Mouse (Mus musculus) lung, postnatal 0 days (tissue): ENCODE measurements around the gene Ep400. TPM values are rescaled to one million over a fixed set of nuclear protein-coding genes. Genes with fewer than 3 reads are reported as not detected.

Experiments
- ATAC-seq: fragments of 200-750 bp; cut with Nextera tagmentation; 2 replicates; pipeline ENCODE4 v1.8.0; 2017; ENCODE audit warnings: moderate library complexity
- DNase-seq: peaks from one replicate; pipeline ENCODE4 v3.0.0-alpha.2; 2016; ENCODE audit warnings: low spot score
- H3K27ac ChIP-seq: fragments of 300-500 bp; sonication (generic); 2 replicates; pipeline ENCODE4 v1.5.1; 2014; ENCODE audit warnings: antibody characterized with exemption, mild to moderate bottlenecking, low read length, mixed read lengths
- H3K27me3 ChIP-seq: fragments of 300-500 bp; sonication (generic); replicated peaks from 2 replicates; pipeline ENCODE4 v1.6.1; 2014; ENCODE audit warnings: low read length, mixed read lengths; ENCODE audit not compliant: insufficient read depth
- H3K36me3 ChIP-seq: fragments of 300-500 bp; sonication (generic); 2 replicates; pipeline ENCODE4 v1.6.1; 2014; ENCODE audit warnings: low read length, mixed read lengths; ENCODE audit not compliant: insufficient read depth
- H3K4me1 ChIP-seq: fragments of 300-500 bp; sonication (generic); 2 replicates; pipeline ENCODE4 v1.6.1; 2014; ENCODE audit warnings: antibody characterized with exemption, low read depth, low read length, mixed read lengths; ENCODE audit not compliant: insufficient read depth
- H3K4me2 ChIP-seq: fragments of 300-500 bp; sonication (generic); replicated peaks from 2 replicates; pipeline ENCODE4 v1.6.1; 2014; ENCODE audit warnings: low read depth, mild to moderate bottlenecking, low read length, moderate library complexity, mixed read lengths
- H3K4me3 ChIP-seq: fragments of 300-500 bp; sonication (generic); 2 replicates; pipeline ENCODE4 v1.5.1; 2014; ENCODE audit warnings: low read depth, low read length
- H3K9ac ChIP-seq: fragments of 300-500 bp; sonication (generic); replicated peaks from 2 replicates; pipeline ENCODE4 v1.6.1; 2014; ENCODE audit warnings: low read depth, mild to moderate bottlenecking
- H3K9me3 ChIP-seq: fragments of 300-500 bp; sonication (generic); 2 replicates; pipeline ENCODE4 v1.6.1; 2016; ENCODE audit warnings: low read length, mixed read lengths
- CTCF ChIP-seq: IDR thresholded peaks from 2 replicates; pipeline ENCODE4 v1.5.1; 2016; ENCODE audit warnings: antibody characterized with exemption, mild to moderate bottlenecking
- EP300 ChIP-seq: IDR thresholded peaks from 2 replicates; pipeline ENCODE4 v1.6.1; 2016; ENCODE audit warnings: antibody characterized with exemption, mild to moderate bottlenecking, control low read depth
- WGBS: fragments of 180-500 bp; shearing (Covaris S2); extraction: QIAGEN DNeasy Blood & Tissue Kit; methylation state at CpG from one replicate; pipeline ENCODE4 v1.1.7; 2014; 5-methylcytosine and 5-hydroxymethylcytosine counted together
- polyA plus RNA-seq: library from polyadenylated mRNA; unstranded; fragments of >200 nt; fragmentation: Nextera tagmentation; extraction: Ambion mirVana; gene quantifications from 2 replicates; pipeline ENCODE4 v1.2.1, GENCODE M21; 2015

The Ep400 gene
- polyA plus RNA-seq, 1 experiment from 2014 or later = 17.5 TPM

- 51% methylated on average over 10 of the region's 10 CpGs for WGBS
- no peaks in the 10 kb centered on the region for H3K9me3 ChIP-seq
- no peaks in the 10 kb centered on the region; the same call in 1 of the 2 replicates for H3K36me3 ChIP-seq
- H3K4me3 ChIP-seq = peak overlapping the region; percentile 71
- no peaks in the 10 kb centered on the region for H3K27me3 ChIP-seq
- no peaks in the 10 kb centered on the region for H3K4me1 ChIP-seq
- no peak overlapping the region for H3K27ac ChIP-seq
- no peak overlapping the region; the same call in 1 of the 2 replicates for H3K9ac ChIP-seq
- H3K4me2 ChIP-seq = peak overlapping the region; percentile 97
- DNase-seq = no peak
- TF ChIP-seq EP300 (no peak), CTCF (no peak)
- ATAC-seq = peak; percentile 8; the same call in 1 of the 2 replicates
These were observed 10.4 kb upstream of the Ep400 start for GRCm38 (mm10) chr5:110780761-110781528.

- WGBS = under 1% methylated on average over 57 of the region's 57 CpGs
- DNase-seq (peak; percentile 95), ATAC-seq (peak; percentile 97)
These were observed 9.7 kb upstream of the Ep400 start, which contains the start of gene Pus1 for GRCm38 (mm10) chr5:110779998-110780760. Gene Pus1, minus strand, starts transcription at chr5:110780659.

GRCm38 (mm10) chr5:110779276-110779997 lies 8.9 kb upstream of the Ep400 start:
- 0 out of 2 replicates have a peak overlapping the region, but pooled peaks have one; percentile 43 for H3K27ac ChIP-seq
- peak overlapping the region; percentile 63 for H3K9ac ChIP-seq
- H3K4me3 ChIP-seq = peak overlapping the region; percentile 71
- H3K36me3 ChIP-seq = no peaks in the 10 kb centered on the region; the same call in 1 of the 2 replicates
- peak overlapping the region; percentile 97 for H3K4me2 ChIP-seq
- no peaks in the 10 kb centered on the region for H3K4me1 ChIP-seq
- ATAC-seq = no peak
- H3K9me3 ChIP-seq = no peaks in the 10 kb centered on the region
- WGBS = 12% methylated on average over 15 of the region's 15 CpGs
- no peak for DNase-seq
- TF ChIP-seq CTCF (no peak), EP300 (no peak)
- H3K27me3 ChIP-seq = no peaks in the 10 kb centered on the region

More at GRCm38 (mm10) chr5:110779998-110780760, 9.7 kb upstream of the Ep400 start, which contains the start of gene Pus1:
- peak within 1 kb of the TSS; percentile 43; the same call in 1 of the 2 replicates for H3K27ac ChIP-seq
- H3K9ac ChIP-seq = peak within 1 kb of the TSS; percentile 63
- H3K4me2 ChIP-seq = peak within 1 kb of the TSS; percentile 97
- H3K27me3 ChIP-seq = no peaks in the 10 kb centered on the region
- no peaks in the 10 kb centered on the region for H3K36me3 ChIP-seq
- TF ChIP-seq CTCF (no peak), EP300 (no peak)
- no peaks in the 10 kb centered on the region for H3K9me3 ChIP-seq
- peak within 1 kb of the TSS; percentile 71 for H3K4me3 ChIP-seq
- no peaks in the 10 kb centered on the region for H3K4me1 ChIP-seq

- TF ChIP-seq EP300 (no peak), CTCF (no peak)
- no peak for DNase-seq
- no peak for ATAC-seq
- Histone ChIP-seq H3K27ac (no peak overlapping the region), H3K36me3 (peaks cover 6% of the 10 kb centered on the region; the same call in 1 of the 2 replicates), H3K4me2 (no peak overlapping the region), H3K9me3 (no peaks in the 10 kb centered on the region), H3K9ac (no peak overlapping the region), H3K27me3 (no peaks in the 10 kb centered on the region), H3K4me3 (no peak overlapping the region), H3K4me1 (no peaks in the 10 kb centered on the region)
- WGBS = 86% methylated on average over 12 of the region's 12 CpGs
These were observed 7.7 kb upstream of the Ep400 start for GRCm38 (mm10) chr5:110778263-110778662.

- WGBS = 88% methylated on average over 2 of the region's 2 CpGs
- H3K4me1 ChIP-seq = no peaks in the 10 kb centered on the region
These were observed 5.6 kb upstream of the Ep400 start for GRCm38 (mm10) chr5:110776141-110776540.

More at GRCm38 (mm10) chr5:110776141-110776540, 5.6 kb upstream of the Ep400 start:
- Histone ChIP-seq H3K4me3 (no peak overlapping the region), H3K9me3 (no peaks in the 10 kb centered on the region), H3K27me3 (no peaks in the 10 kb centered on the region), H3K4me2 (no peak overlapping the region), H3K9ac (no peak overlapping the region), H3K36me3 (peaks cover 6% of the 10 kb centered on the region; the same call in 1 of the 2 replicates), H3K27ac (no peak overlapping the region)
- TF ChIP-seq CTCF (no peak), EP300 (no peak)
- no peak for DNase-seq
- no peak for ATAC-seq
